Mouse (Mus musculus) midbrain, embryonic 14.5 days (tissue): Measurements from ENCODE around the gene Apon. TPM values are rescaled to one million over a fixed set of nuclear protein-coding genes. Genes with fewer than 3 reads are reported as not detected.
A peak's percentile ranks its signal among the peaks of the same experiment; 100 is the strongest.

Experiments used
- ATAC-seq: fragments of 200-750 bp; cut with Nextera tagmentation; 2 replicates; pipeline ENCODE4 v1.8.0; 2017; ENCODE audit warnings: moderate number of reproducible peaks, moderate library complexity; ENCODE audit not compliant: low FRiP score, low TSS enrichment
- DNase-seq: peaks from one replicate; pipeline ENCODE4 v3.0.0-alpha.2; 2015
- H3K27ac ChIP-seq: fragments of 300-500 bp; sonication (generic); replicated peaks from 2 replicates; pipeline ENCODE4 v1.5.1; 2014; ENCODE audit warnings: mild to moderate bottlenecking, low read depth, low read length, moderate library complexity
- H3K27me3 ChIP-seq: fragments of 300-500 bp; sonication (generic); 2 replicates; pipeline ENCODE4 v1.6.1; 2014; ENCODE audit warnings: low read length, control low read depth, mixed read lengths; ENCODE audit not compliant: control insufficient read depth, insufficient read depth
- H3K36me3 ChIP-seq: fragments of 300-500 bp; sonication (generic); 2 replicates; pipeline ENCODE4 v1.6.1; 2014; ENCODE audit warnings: low read length, control low read depth; ENCODE audit not compliant: control insufficient read depth, insufficient read depth
- H3K4me1 ChIP-seq: fragments of 300-500 bp; sonication (generic); 2 replicates; pipeline ENCODE4 v1.6.1; 2014; ENCODE audit warnings: mild to moderate bottlenecking, antibody characterized with exemption, low read length, control low read depth; ENCODE audit not compliant: control insufficient read depth, insufficient read depth
- H3K4me2 ChIP-seq: fragments of 300-500 bp; sonication (generic); 2 replicates; pipeline ENCODE4 v1.6.1; 2014; ENCODE audit warnings: mild to moderate bottlenecking, low read length, moderate library complexity
- H3K4me3 ChIP-seq: fragments of 300-500 bp; sonication (generic); replicated peaks from 2 replicates; pipeline ENCODE4 v1.5.1; 2014; ENCODE audit warnings: low read depth, low read length
- H3K9ac ChIP-seq: fragments of 300-500 bp; sonication (generic); replicated peaks from 2 replicates; pipeline ENCODE4 v1.6.1; 2014; ENCODE audit warnings: mild to moderate bottlenecking, low read length, moderate library complexity
- H3K9me3 ChIP-seq: fragments of 300-500 bp; sonication (generic); 2 replicates; pipeline ENCODE4 v1.6.1; 2016; ENCODE audit warnings: low read length, control low read depth, mixed read lengths; ENCODE audit not compliant: control insufficient read depth
- WGBS: fragments of 180-500 bp; shearing (Covaris S2); extraction: QIAGEN DNeasy Blood & Tissue Kit; methylation state at CpG from one replicate; pipeline ENCODE4 v1.1.7; 2014; 5-methylcytosine and 5-hydroxymethylcytosine counted together
- polyA plus RNA-seq: library from polyadenylated mRNA; unstranded; fragments of >200 nt; fragmentation: Nextera tagmentation; extraction: Ambion mirVana; gene quantifications from 2 replicates; pipeline ENCODE4 v1.2.1, GENCODE M21; 2014

Apon gene
- not detected in 2 replicates for polyA plus RNA-seq

DNA sequence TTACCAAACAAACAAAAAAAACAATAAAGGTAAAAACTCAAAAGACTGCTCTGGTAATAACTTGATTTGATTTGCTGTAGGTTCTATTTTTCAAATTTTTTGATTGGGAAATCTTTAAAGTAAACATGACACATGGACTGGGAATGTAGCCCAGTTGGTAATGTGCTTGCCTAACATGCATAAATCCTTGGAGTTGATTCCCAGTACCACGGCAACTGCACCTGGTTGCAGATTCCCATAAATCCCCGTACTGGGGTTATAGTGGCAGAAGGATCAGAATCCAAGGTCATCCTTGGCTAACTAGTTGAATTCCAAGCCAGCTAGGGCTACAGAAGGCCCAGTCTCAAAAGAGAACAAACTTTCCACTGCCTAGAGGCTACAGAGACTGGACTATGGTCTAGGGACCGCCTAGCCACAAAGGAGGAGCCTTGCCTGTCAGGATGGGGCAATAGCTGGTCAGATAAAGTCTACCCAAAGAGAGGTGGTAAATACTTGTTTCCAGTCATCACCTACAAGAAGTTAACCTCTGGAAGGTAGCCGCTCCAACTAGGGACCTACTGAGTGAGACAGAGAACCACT is at the start of gene Apon:
Apon (plus strand) TSS at position 420 of the 579 bp plus-strand sequence.
- ATAC-seq = no peak
- no peak within 1 kb of the TSS for H3K27ac ChIP-seq
- 89% methylated on average over 4 of the region's 4 CpGs for WGBS

DNA sequence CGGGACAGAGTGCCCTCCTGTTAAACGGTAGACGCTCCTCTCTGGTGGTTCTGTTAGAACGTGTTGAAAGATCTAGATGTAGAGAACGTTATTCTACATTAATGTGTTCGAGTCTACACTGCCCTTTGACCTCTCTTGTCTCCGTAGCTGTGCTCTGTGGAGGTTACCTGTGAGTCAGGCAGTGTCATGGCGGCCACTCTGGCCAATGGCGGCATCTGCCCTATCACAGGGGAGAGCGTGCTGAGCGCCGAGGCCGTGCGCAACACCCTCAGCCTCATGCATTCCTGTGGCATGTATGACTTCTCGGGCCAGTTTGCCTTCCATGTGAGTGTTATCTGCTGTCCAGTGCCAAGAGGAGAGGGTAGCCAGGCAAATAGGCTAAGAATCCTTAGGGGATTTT is 49.0 kb upstream of the Apon start:
- H3K9ac ChIP-seq = no peak overlapping the region
- no peaks in the 10 kb centered on the region for H3K36me3 ChIP-seq
- H3K27ac ChIP-seq = no peak overlapping the region
- no peak for DNase-seq
- no peak overlapping the region for H3K4me3 ChIP-seq
- H3K4me1 ChIP-seq = no peaks in the 10 kb centered on the region
- no peak for ATAC-seq
- WGBS = 91% methylated on average over 15 of the region's 15 CpGs
- H3K4me2 ChIP-seq = no peak overlapping the region
- H3K9me3 ChIP-seq = no peaks in the 10 kb centered on the region
- H3K27me3 ChIP-seq = no peaks in the 10 kb centered on the region

More for the DNA sequence above, at the start of gene Apon:
- no peak within 1 kb of the TSS for H3K4me2 ChIP-seq
- no peaks in the 10 kb centered on the region for H3K4me1 ChIP-seq
- H3K4me3 ChIP-seq = no peak within 1 kb of the TSS
- no peaks in the 10 kb centered on the region for H3K9me3 ChIP-seq
- peaks cover 36% of the 10 kb centered on the region for H3K36me3 ChIP-seq
- H3K27me3 ChIP-seq = no peaks in the 10 kb centered on the region
- H3K9ac ChIP-seq = no peak within 1 kb of the TSS
- DNase-seq = no peak

DNA sequence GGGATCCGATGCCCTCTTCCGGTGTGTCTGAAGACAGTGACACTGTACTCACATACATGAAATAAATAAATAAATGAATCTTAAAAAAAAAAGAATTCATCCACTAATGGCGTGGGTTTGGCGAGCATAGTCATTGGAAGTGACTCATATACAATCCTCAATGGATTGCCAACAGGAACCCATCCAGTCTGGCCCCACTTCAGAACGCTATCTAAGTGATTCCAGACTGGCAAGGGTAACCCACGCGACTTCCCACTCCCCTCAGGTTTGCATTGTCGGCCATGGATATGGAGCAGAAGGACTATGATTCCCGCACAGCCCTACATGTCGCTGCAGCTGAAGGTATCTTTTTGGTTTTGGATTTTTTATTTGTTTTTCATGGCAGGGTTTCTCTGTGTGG is 45.6 kb upstream of the Apon start:
- 96% methylated on average over 10 of the region's 10 CpGs for WGBS
- no peaks in the 10 kb centered on the region for H3K36me3 ChIP-seq
- H3K4me1 ChIP-seq = peaks cover 5% of the 10 kb centered on the region
- no peak overlapping the region for H3K27ac ChIP-seq
- no peak overlapping the region for H3K4me2 ChIP-seq
- H3K9ac ChIP-seq = no peak overlapping the region
- no peak overlapping the region for H3K4me3 ChIP-seq
- no peaks in the 10 kb centered on the region for H3K9me3 ChIP-seq
- ATAC-seq (no peak), DNase-seq (no peak)
- no peaks in the 10 kb centered on the region for H3K27me3 ChIP-seq

DNA sequence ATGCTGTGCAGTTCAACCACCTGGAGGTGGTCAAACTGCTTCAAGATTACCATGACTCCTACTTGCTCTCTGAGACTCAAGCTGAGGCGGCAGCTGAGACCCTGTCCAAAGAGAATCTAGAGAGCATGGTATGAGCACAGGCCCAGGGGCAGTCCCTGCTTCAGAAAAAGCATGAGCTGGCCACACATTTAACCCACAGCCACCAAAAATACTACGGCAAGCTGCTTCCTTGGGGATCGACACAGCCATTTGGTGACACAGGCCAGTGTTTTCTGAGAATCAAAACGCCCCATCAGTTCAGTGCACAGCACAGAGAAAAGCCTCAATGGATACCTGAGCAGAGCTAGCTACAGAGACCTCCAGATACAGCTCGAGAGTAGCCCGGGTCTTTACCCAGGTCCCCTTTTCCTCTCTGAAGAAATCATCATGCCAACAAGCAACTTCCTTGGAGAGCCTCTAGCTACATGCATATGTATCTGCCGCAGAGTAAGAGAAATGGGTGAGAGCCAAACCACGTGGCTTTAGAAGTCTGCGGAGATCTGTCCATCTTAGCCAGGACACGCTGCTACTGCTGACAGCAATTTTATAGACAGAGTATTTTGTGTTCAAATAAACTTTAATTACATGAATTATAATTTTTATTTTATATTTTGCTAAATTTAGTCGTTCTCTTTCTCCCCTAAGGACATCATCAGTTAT is 44.4 kb upstream of the Apon start:
- Histone ChIP-seq H3K9ac (no peak overlapping the region), H3K36me3 (no peaks in the 10 kb centered on the region), H3K27ac (no peak overlapping the region), H3K9me3 (no peaks in the 10 kb centered on the region), H3K27me3 (no peaks in the 10 kb centered on the region), H3K4me1 (peaks cover 5% of the 10 kb centered on the region), H3K4me3 (no peak overlapping the region), H3K4me2 (no peak overlapping the region)
- ATAC-seq (no peak), DNase-seq (no peak)
- WGBS = 94% methylated on average over 11 of the region's 11 CpGs

DNA sequence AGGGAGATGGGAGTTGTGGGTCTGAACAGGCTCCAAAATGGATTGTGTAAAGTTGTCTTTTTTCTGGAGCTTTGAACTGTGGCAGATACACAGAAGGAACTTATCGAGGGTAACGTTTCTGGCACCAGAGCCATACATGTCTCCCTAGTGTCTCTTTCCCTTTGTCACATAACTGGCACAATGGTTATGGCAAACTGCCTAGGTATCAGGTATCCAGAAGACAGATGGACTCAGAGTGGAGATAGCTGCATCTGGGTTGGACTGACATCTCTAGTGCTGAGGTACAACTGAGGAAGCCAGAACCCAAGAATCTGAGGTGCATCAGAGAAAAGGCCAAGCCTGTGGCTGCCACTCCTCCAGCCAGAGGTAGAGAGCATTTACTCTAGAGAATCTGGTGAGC is 43.8 kb upstream of the Apon start:
- H3K9ac ChIP-seq = no peak overlapping the region
- H3K4me2 ChIP-seq = no peak overlapping the region; the same call in 1 of the 2 replicates

DNA sequence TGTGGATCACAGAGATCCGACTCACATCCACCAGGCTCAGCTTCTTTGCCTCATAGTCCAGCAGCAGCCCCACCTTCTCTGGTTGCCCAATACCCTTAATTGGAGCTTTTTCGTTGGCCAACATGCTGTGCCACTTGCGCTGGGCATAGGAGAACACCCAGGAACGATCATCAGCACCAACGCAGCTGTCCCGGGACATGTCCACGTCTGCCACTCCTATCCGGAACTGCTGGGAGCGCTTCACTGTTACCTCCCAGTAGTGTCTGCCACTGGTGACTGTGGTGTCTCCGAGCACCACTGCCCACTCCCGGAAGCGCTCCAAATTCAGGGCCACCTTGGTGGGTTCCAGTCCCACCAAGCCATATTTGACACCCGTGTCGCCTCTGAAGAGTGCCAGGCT is 42.9 kb upstream of the Apon start:
- ATAC-seq (peak; percentile 34; the same call in 1 of the 2 replicates), DNase-seq (no peak)
- no peaks in the 10 kb centered on the region for H3K36me3 ChIP-seq
- H3K9me3 ChIP-seq = no peaks in the 10 kb centered on the region
- H3K4me1 ChIP-seq = peaks cover 5% of the 10 kb centered on the region
- no peak overlapping the region for H3K27ac ChIP-seq
- no peaks in the 10 kb centered on the region for H3K27me3 ChIP-seq
- H3K4me2 ChIP-seq = peak overlapping the region; percentile 81
- H3K9ac ChIP-seq = peak overlapping the region; percentile 53
- H3K4me3 ChIP-seq = peak overlapping the region; percentile 47
- WGBS = 30% methylated on average over 14 of the region's 14 CpGs

More for the DNA sequence above, 43.8 kb upstream of the Apon start:
- no peaks in the 10 kb centered on the region for H3K36me3 ChIP-seq
- 97% methylated on average over 2 of the region's 2 CpGs for WGBS
- no peak overlapping the region for H3K27ac ChIP-seq
- no peaks in the 10 kb centered on the region for H3K9me3 ChIP-seq
- H3K4me1 ChIP-seq = peaks cover 5% of the 10 kb centered on the region
- no peak overlapping the region for H3K4me3 ChIP-seq
- ATAC-seq (no peak), DNase-seq (no peak)
- H3K27me3 ChIP-seq = no peaks in the 10 kb centered on the region

DNA sequence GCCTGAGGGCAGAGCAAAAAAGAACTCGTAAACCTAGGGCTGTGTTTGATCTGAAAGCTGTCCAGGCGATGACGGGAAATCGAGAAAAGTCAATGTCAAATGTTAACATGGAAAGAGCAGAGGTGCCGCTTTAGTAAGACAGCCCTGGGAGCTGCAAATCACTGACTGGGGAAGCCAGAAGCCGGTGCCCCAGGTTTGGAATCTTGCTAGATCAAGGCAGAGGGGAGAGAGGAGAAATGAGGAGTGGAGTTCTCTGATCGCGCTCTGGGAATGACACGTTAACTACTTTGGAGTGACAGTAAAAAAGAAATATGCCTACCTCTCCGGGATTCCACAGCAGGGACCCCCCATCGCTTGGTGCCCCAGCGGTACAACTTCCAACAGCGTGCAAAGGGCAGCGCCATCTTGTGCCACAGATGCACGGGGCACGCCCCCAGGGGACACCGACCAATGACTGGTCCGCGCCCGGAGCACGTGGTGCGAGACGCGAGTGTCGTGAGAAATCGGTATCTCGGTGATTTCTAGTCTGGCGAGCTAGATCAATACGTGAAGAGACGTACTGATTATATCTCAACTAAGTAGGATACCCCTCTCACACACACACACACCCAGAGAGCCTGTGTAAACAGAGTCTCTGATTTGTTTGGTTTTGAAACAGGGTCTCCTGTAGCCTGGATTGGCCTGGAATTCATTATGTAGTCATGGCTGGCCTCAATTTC is 42.3 kb upstream of the Apon start, which contains the start of gene Spryd4:
Spryd4 (minus strand) TSS at position 418 of the 719 bp plus-strand sequence.
- ATAC-seq = peak; percentile 94
- H3K4me2 ChIP-seq = peak within 1 kb of the TSS; percentile 81

DNA sequence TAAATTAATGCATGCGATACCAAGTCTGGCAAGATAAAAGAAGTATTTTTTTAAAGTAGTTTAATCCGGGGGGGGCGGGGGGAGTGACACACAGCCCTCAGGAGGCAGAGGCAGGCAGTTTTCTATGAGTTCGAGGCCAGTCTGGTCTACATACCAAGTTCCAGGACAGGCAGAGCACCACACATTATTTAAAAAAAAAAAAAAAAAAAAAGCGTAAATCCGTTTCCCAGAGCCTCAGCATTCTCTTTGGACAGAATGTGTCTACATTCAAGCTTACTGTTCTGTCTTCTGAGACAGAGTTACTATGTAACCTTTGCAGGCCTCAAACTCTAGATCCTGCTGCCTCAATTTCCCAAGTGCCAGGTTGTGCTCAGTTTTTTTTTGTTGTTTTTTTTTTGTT is 41.7 kb upstream of the Apon start:
- Histone ChIP-seq H3K27ac (0 out of 2 replicates have a peak overlapping the region, but pooled peaks have one; percentile 42), H3K36me3 (no peaks in the 10 kb centered on the region), H3K9me3 (no peaks in the 10 kb centered on the region), H3K4me3 (peak overlapping the region; percentile 47), H3K27me3 (no peaks in the 10 kb centered on the region), H3K4me1 (peaks cover 5% of the 10 kb centered on the region), H3K9ac (peak overlapping the region; percentile 53; the same call in 1 of the 2 replicates), H3K4me2 (peak overlapping the region; percentile 81)
- 0 out of 2 replicates have a peak, but pooled peaks have one; percentile 6 for ATAC-seq
- 52% methylated on average over 6 of the region's 6 CpGs for WGBS
- peak; percentile 4 for DNase-seq

More for the DNA sequence above, 42.3 kb upstream of the Apon start, which contains the start of gene Spryd4:
- Histone ChIP-seq H3K27me3 (no peaks in the 10 kb centered on the region), H3K4me1 (peaks cover 5% of the 10 kb centered on the region), H3K9ac (peak within 1 kb of the TSS; percentile 53), H3K9me3 (no peaks in the 10 kb centered on the region), H3K36me3 (no peaks in the 10 kb centered on the region), H3K27ac (peak within 1 kb of the TSS; percentile 42; the same call in 1 of the 2 replicates), H3K4me3 (peak within 1 kb of the TSS; percentile 47)
- WGBS = under 1% methylated on average over 30 of the region's 30 CpGs
- peak; percentile 97 for DNase-seq
